Mouse (Mus musculus) liver, embryonic 12.5 days (tissue): Measurements from ENCODE around the gene Coro2b. TPM values are rescaled to one million over a fixed set of nuclear protein-coding genes. Genes with fewer than 3 reads are reported as not detected.
A peak's percentile ranks its signal among the peaks of the same experiment; 100 is the strongest.

Experiments used
- ATAC-seq: fragments of 200-750 bp; cut with Nextera tagmentation; 2 replicates; pipeline ENCODE4 v1.8.0; 2017; ENCODE audit warnings: moderate number of reproducible peaks, mild to moderate bottlenecking, moderate library complexity
- H3K27ac ChIP-seq: fragments of 300-500 bp; sonication (generic); 2 replicates; pipeline ENCODE4 v1.5.1; 2016; ENCODE audit warnings: mild to moderate bottlenecking
- H3K27me3 ChIP-seq: fragments of 300-500 bp; sonication (generic); replicated peaks from 2 replicates; pipeline ENCODE4 v1.6.1; 2016; ENCODE audit warnings: mild to moderate bottlenecking, moderate library complexity
- H3K36me3 ChIP-seq: fragments of 300-500 bp; sonication (generic); 2 replicates; pipeline ENCODE4 v1.6.1; 2016; ENCODE audit warnings: mild to moderate bottlenecking, moderate library complexity
- H3K4me1 ChIP-seq: fragments of 300-500 bp; sonication (generic); 2 replicates; pipeline ENCODE4 v1.6.1; 2016
- H3K4me2 ChIP-seq: fragments of 300-500 bp; sonication (generic); 2 replicates; pipeline ENCODE4 v1.6.1; 2016; ENCODE audit warnings: mild to moderate bottlenecking, moderate library complexity
- H3K4me3 ChIP-seq: fragments of 300-500 bp; sonication (generic); 2 replicates; pipeline ENCODE4 v1.5.1; 2016; ENCODE audit warnings: mild to moderate bottlenecking, moderate library complexity
- H3K9ac ChIP-seq: fragments of 300-500 bp; sonication (generic); 2 replicates; pipeline ENCODE4 v1.6.1; 2016; ENCODE audit warnings: mild to moderate bottlenecking, moderate library complexity
- H3K9me3 ChIP-seq: fragments of 300-500 bp; sonication (generic); replicated peaks from 2 replicates; pipeline ENCODE4 v1.6.1; 2016; ENCODE audit warnings: mild to moderate bottlenecking, moderate library complexity
- WGBS: fragments of 180-500 bp; shearing (Covaris S2); methylation state at CpG from one replicate; pipeline ENCODE4 v1.1.7; 2016; ENCODE audit not compliant: insufficient replicate concordance; 5-methylcytosine and 5-hydroxymethylcytosine counted together
- polyA plus RNA-seq: library from polyadenylated mRNA; unstranded; fragments of >200 nt; fragmentation: Nextera tagmentation; extraction: Ambion mirVana; gene quantifications from 2 replicates; pipeline ENCODE4 v1.2.1, GENCODE M21; 2016

Gene Coro2b
- polyA plus RNA-seq: 2.7 and 3.2 TPM in 2 replicates

DNA sequence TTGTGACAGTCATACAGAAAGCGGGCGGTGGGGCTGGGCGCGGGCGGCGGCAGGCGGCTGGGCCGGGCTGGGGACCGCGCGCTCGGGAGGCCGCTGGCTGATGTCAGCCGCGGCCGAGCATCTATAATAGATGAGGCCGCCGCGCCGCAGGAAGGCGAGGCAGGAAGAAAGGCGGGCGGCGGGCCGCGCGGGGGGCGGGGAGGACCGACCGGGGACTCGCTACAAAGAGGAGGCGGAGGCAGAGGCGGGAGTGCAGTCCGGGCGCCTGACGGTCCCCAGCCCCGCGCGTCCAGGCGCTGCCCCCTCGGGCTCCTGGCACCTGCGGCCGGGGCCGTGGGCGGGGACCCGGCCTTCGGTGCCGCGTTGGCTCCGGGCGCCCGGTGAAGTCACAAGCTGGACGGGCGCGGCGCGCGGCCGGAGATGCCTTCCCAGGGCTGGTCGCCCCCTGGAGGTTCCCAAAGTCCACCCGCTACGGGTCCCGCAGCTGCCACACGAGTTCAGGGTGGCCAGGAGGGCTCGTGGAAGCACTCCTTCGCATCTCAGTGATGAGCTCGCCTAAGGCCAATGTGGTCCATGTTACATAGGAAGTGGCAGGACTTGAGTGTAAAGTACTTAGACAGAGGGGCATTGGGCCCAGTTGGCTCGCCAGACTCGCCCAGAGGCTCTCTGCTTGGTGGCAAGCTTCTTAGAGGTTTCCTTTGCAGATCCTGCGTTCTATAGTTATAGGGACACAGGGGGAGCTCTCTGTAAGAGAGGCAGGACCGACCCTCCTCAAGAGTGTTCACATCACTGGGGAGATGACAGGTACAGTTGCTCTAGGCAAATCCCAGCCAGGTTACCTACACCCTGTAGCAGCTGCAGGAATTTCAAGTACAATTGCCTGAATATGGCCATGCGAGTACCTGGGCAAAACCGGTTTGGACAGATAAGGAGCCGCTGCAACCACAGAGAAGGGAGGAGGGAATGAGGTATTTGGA lies at the start of gene Coro2b:
TSS of gene Coro2b (minus strand) at position 390 of the 977 bp plus-strand sequence.
- peak within 1 kb of the TSS; percentile 53 for H3K4me3 ChIP-seq
- H3K27ac ChIP-seq: no peak within 1 kb of the TSS
- no peaks in the 10 kb centered on the region for H3K36me3 ChIP-seq
- ATAC-seq: no peak
- peaks cover 57% of the 10 kb centered on the region for H3K27me3 ChIP-seq
- H3K4me2 ChIP-seq: peak within 1 kb of the TSS; percentile 68
- H3K9me3 ChIP-seq: no peaks in the 10 kb centered on the region
- peaks cover 13% of the 10 kb centered on the region for H3K4me1 ChIP-seq
- under 1% methylated on average over 66 of the region's 74 CpGs for WGBS
- H3K9ac ChIP-seq: peak within 1 kb of the TSS; percentile 36

DNA sequence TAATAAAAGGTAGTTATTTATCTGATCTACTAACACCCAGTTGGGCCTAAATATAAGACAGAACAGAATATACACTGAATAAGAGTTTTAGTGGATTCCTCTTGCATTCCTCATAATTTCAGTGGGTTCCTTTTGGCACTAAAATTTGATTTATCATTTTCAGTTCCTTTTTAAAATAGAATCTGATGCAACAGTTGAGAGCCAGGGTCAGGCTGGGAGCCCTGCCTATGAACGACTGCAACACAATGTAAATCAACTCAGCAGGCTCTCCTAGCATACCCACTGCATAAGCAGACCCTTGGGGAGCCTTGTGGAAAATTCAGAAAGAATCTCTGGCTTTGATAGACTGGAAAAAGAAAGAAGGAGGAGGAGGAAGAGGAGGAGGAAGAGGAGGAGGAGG lies 40.7 kb upstream of the Coro2b start:
- no peak for ATAC-seq
- H3K4me2 ChIP-seq: no peak overlapping the region
- no peak overlapping the region for H3K4me3 ChIP-seq
- WGBS: 57% methylated on average over 1 of the region's 1 CpGs
- H3K9ac ChIP-seq: no peak overlapping the region
- no peak overlapping the region for H3K27ac ChIP-seq
- no peaks in the 10 kb centered on the region for H3K36me3 ChIP-seq
- H3K4me1 ChIP-seq: no peaks in the 10 kb centered on the region
- no peaks in the 10 kb centered on the region for H3K27me3 ChIP-seq
- H3K9me3 ChIP-seq: no peaks in the 10 kb centered on the region

GRCm38 (mm10) chr9:62569121-62569520 lies 32.3 kb upstream of the Coro2b start:
- Histone ChIP-seq H3K27ac (no peak overlapping the region), H3K4me2 (no peak overlapping the region), H3K9me3 (no peaks in the 10 kb centered on the region), H3K4me3 (no peak overlapping the region), H3K27me3 (no peaks in the 10 kb centered on the region), H3K4me1 (no peaks in the 10 kb centered on the region), H3K9ac (no peak overlapping the region), H3K36me3 (no peaks in the 10 kb centered on the region)
- ATAC-seq: no peak
- WGBS: 69% methylated on average over 6 of the region's 6 CpGs

- H3K4me2 ChIP-seq: no peak overlapping the region
- no peak for ATAC-seq
- no peaks in the 10 kb centered on the region for H3K4me1 ChIP-seq
- no peak overlapping the region for H3K4me3 ChIP-seq
- no peaks in the 10 kb centered on the region for H3K27me3 ChIP-seq
- WGBS: 58% methylated on average over 1 of the region's 1 CpGs
- no peaks in the 10 kb centered on the region for H3K9me3 ChIP-seq
- H3K36me3 ChIP-seq: no peaks in the 10 kb centered on the region
- no peak overlapping the region for H3K27ac ChIP-seq
- no peak overlapping the region for H3K9ac ChIP-seq
These were observed 31.0 kb upstream of the Coro2b start for GRCm38 (mm10) chr9:62567818-62568217.

DNA sequence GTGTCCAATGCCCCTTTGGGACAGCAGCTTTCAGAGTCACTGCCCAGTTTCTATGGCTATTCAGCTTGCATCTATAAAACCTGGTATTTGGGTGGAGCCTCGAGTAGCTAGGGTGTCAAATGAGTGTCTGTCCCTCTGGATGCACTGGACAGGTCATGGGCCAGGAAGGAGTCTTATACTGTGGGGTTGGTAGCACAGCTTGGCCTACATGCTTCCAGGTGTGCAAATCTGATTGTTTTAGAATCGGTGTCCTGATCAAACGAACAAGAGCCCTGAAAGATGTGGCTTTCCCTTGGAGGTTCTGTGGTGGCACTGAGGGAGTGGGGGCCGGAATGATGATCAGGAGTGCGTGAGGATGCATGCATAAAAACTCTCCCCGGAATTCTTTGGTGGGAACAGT lies 25.4 kb upstream of the Coro2b start:
- no peak for ATAC-seq

DNA sequence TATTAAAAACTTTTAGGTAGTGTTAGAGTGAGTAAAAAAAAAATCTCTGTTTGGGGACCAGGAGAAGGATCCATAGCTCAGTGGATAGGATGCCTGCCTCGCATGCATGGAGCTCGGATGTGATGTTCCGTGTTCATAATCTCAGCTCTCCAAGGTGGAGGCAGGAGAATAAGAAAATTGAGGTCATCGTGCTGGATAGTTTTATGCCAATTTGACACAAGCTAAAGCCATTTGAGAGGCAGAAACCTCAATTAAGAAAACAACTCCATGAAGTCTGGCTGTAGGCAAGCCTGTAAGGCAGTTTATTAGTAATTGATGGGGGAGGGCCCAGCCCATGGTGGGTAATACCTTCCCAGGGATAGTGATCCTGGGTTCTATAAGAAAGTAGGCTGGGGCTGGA lies 23.6 kb upstream of the Coro2b start:
- Histone ChIP-seq H3K9ac (no peak overlapping the region), H3K4me2 (no peak overlapping the region), H3K27me3 (no peaks in the 10 kb centered on the region), H3K27ac (no peak overlapping the region), H3K9me3 (no peaks in the 10 kb centered on the region), H3K36me3 (no peaks in the 10 kb centered on the region), H3K4me1 (no peaks in the 10 kb centered on the region), H3K4me3 (no peak overlapping the region)
- WGBS: 64% methylated on average over 4 of the region's 4 CpGs
- ATAC-seq: no peak

More for the DNA sequence above, 25.4 kb upstream of the Coro2b start:
- no peak overlapping the region for H3K9ac ChIP-seq
- H3K4me2 ChIP-seq: no peak overlapping the region
- no peaks in the 10 kb centered on the region for H3K27me3 ChIP-seq
- no peaks in the 10 kb centered on the region for H3K4me1 ChIP-seq
- no peaks in the 10 kb centered on the region for H3K36me3 ChIP-seq
- H3K4me3 ChIP-seq: no peak overlapping the region
- WGBS: 73% methylated on average over 6 of the region's 6 CpGs
- H3K27ac ChIP-seq: no peak overlapping the region
- no peaks in the 10 kb centered on the region for H3K9me3 ChIP-seq

DNA sequence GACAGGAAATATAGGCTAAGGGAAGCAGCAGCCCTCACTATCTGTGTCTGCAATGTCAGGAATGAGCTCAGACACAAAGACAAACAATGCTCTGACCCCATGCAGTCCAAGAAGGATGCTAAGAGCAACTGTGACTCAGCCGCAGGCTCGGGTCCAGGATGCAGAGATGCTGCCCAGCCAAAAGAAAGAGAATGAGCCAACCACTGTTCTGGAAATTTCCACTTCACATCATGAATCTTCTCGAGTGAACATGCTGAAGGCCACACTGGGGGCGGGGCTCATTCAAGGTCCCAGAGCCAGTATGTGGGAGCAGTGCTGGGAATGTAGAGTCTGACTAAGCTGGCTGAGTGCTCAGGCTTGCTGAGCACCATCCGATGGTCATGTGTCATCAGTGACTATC lies 23.2 kb upstream of the Coro2b start:
- Histone ChIP-seq H3K9me3 (no peaks in the 10 kb centered on the region), H3K36me3 (no peaks in the 10 kb centered on the region), H3K9ac (no peak overlapping the region), H3K4me3 (no peak overlapping the region), H3K27ac (no peak overlapping the region), H3K27me3 (no peaks in the 10 kb centered on the region), H3K4me1 (no peaks in the 10 kb centered on the region), H3K4me2 (no peak overlapping the region)
- no peak for ATAC-seq
- WGBS: 41% methylated on average over 5 of the region's 5 CpGs

GRCm38 (mm10) chr9:62559446-62559845 lies 22.6 kb upstream of the Coro2b start:
- no peaks in the 10 kb centered on the region for H3K4me1 ChIP-seq
- H3K9me3 ChIP-seq: no peaks in the 10 kb centered on the region
- no peak overlapping the region for H3K4me3 ChIP-seq
- no peaks in the 10 kb centered on the region for H3K36me3 ChIP-seq
- H3K27ac ChIP-seq: no peak overlapping the region
- no peak overlapping the region for H3K4me2 ChIP-seq
- H3K9ac ChIP-seq: no peak overlapping the region
- 59% methylated on average over 3 of the region's 3 CpGs for WGBS
- H3K27me3 ChIP-seq: no peaks in the 10 kb centered on the region; the same call in 1 of the 2 replicates
- no peak for ATAC-seq

DNA sequence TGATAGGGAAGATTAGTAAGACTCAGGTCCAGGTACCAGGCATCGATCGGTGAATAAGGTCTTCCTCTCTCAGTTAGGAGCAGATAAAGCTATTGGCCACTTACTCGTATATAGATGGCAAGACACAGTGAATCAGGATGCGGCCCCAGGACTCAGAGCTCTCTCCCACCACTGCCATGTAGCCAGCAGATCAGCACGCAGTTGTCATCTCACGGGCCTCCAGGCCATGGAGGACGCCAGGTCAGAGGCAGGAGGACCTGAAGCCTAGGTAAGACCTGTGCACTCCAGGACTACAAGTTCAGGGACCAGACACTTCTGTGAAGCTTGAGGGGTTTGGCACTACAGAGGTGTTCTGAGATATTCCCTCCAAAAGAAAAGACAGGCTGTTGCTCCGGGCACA lies 21.2 kb upstream of the Coro2b start:
- Histone ChIP-seq H3K4me3 (no peak overlapping the region), H3K9me3 (no peaks in the 10 kb centered on the region), H3K27ac (no peak overlapping the region), H3K9ac (no peak overlapping the region), H3K36me3 (no peaks in the 10 kb centered on the region), H3K4me1 (no peaks in the 10 kb centered on the region), H3K4me2 (no peak overlapping the region), H3K27me3 (no peaks in the 10 kb centered on the region; the same call in 1 of the 2 replicates)
- no peak for ATAC-seq
- 68% methylated on average over 8 of the region's 8 CpGs for WGBS

GRCm38 (mm10) chr9:62556748-62557147 lies 19.9 kb upstream of the Coro2b start:
- no peak for ATAC-seq
- H3K4me3 ChIP-seq: no peak overlapping the region
- no peak overlapping the region for H3K4me2 ChIP-seq
- no peak overlapping the region for H3K9ac ChIP-seq
- no peaks in the 10 kb centered on the region for H3K4me1 ChIP-seq
- no peak overlapping the region for H3K27ac ChIP-seq
- 81% methylated on average over 6 of the region's 6 CpGs for WGBS
- no peaks in the 10 kb centered on the region for H3K9me3 ChIP-seq
- no peaks in the 10 kb centered on the region; the same call in 1 of the 2 replicates for H3K27me3 ChIP-seq
- H3K36me3 ChIP-seq: no peaks in the 10 kb centered on the region

GRCm38 (mm10) chr9:62555258-62555856 lies 18.5 kb upstream of the Coro2b start:
- H3K9me3 ChIP-seq: no peaks in the 10 kb centered on the region
- no peak overlapping the region for H3K9ac ChIP-seq
- H3K27ac ChIP-seq: no peak overlapping the region
- no peaks in the 10 kb centered on the region for H3K36me3 ChIP-seq
- H3K4me2 ChIP-seq: no peak overlapping the region
- no peak for ATAC-seq
- no peak overlapping the region for H3K4me3 ChIP-seq
- no peaks in the 10 kb centered on the region for H3K4me1 ChIP-seq
- no peaks in the 10 kb centered on the region; the same call in 1 of the 2 replicates for H3K27me3 ChIP-seq
- WGBS: 50% methylated on average over 5 of the region's 5 CpGs

DNA sequence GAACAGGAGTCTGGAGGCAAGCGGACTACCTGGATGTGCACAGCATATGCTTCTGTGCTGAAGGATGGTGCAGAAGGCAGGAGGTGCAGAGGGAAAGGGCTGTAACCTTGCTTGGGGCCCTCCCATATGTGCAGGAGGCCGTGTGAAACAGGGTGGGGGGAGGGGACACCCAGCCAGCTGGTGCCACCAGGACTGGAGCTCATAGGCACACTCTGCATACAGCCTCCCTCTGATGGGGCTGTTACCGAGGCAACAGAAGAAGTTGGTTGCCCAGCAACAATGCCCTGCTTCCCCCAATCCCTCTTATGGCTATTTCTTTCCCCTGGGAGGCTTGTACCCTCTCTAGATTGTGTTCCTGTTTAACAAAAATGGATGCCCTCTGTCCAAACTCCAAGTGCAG lies 17.8 kb upstream of the Coro2b start:
- ATAC-seq: no peak
- no peak overlapping the region for H3K27ac ChIP-seq
- no peaks in the 10 kb centered on the region for H3K9me3 ChIP-seq
- no peaks in the 10 kb centered on the region; the same call in 1 of the 2 replicates for H3K27me3 ChIP-seq
- H3K4me3 ChIP-seq: no peak overlapping the region
- H3K36me3 ChIP-seq: no peaks in the 10 kb centered on the region
- no peak overlapping the region for H3K4me2 ChIP-seq
- H3K4me1 ChIP-seq: no peaks in the 10 kb centered on the region
- WGBS: 58% methylated on average over 3 of the region's 3 CpGs
- H3K9ac ChIP-seq: no peak overlapping the region
